Mouse (Mus musculus): ENCODE measurements around the gene BC034090.

DNA sequence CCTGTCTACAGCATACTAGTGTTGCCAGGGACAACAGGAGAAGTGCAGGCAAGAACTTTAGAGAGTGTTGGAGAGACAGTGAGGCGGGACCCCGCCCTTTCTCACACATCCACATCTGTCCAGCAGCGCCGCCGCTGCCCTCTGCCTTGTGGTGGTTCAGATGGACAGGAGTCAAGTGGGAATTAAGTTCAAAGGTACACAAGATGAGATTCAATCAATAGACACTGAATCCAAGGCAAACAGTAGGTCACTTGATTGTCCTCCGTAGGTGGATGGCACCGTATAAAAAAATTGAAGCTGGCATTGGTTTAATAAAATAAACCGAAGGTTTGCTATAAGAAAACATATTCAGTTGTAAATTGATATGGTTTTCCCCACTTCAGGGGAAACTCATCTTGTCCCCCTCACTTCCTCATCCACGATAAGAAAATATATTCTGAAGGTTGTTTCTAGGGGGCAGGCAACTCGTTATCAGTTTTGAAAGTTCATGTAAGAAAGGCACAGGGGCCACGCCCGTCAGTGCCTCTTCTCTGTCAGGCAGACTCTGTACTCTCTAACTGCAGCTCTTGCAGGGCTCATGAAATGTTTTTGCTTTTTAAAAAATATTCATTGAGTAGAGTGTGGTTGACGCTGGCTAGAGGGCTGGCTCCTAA, 32.3 kb upstream of the BC034090 start:
- TF ChIP-seq CTCF (conservative IDR thresholded peaks at IDR 0.05; ENCODE audit: insufficient read depth, insufficient read length, low read depth, low read length) (no peak), POLR2A (IDR thresholded peaks at IDR 0.05; ENCODE audit: low read depth, low read length) (no peak)
